Mouse (Mus musculus): ENCODE data around the gene Zbtb20.

GRCm38 (mm10) chr16:43690912-43691311 lies 815.2 kb downstream of the Zbtb20 start:
- TF ChIP-seq CTCF (IDR thresholded peaks at IDR 0.05; ENCODE audit: borderline replicate concordance, insufficient read depth, low read length): no peak
- TF ChIP-seq POLR2A (IDR thresholded peaks at IDR 0.05; ENCODE audit: low read depth, low read length): no peak
